Mouse (Mus musculus) megakaryocyte, embryonic 14.5 days (primary cell): ENCODE results near the gene Nusap1.

Experiments used
- FLI1 ChIP-seq: IDR thresholded peaks from 2 replicates; pipeline ENCODE4 v1.6.1; 2012; ENCODE audit warnings: low read length, inconsistent platforms, mixed read lengths
- GATA1 ChIP-seq: IDR thresholded peaks from 3 replicates; pipeline ENCODE4 v1.6.1; 2012; ENCODE audit warnings: mixed read lengths, low read length, inconsistent platforms, borderline replicate concordance

DNA sequence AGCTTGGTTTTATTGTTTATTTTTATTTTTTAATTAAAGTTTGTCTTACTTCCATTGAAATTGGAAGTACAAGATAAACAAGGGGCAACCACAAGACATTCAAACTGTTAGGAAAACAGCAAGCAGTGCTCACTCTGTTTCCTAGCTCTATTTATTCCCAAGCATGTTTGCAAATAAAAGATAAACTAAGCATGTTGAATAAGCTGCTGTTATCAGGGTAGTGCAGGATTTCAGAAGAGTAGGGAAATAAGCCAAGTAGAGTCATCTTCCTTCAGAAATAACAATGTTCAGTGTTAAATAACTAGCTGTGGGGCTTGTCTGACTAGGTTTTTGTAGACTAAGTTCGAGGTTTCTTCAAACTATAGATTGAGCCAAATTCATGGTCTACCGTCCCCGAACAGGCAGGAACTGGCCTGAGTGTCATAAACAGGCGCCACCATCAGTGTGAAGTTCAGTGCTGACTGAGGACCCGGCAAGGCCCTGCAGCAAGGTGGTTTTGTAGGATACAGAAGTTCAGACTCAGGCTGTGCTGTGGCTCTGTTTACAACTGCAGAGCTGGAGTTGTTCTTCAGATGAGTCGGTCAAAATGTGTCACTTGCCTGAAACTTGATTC lies 12.6 kb upstream of the Nusap1 start:
- TF ChIP-seq GATA1 (no peak), FLI1 (no peak)
